In genomic region chr6:134034436-134034835, GRCm38 (mm10) we compare ENCODE assay signal across 8 mouse cellular contexts. TPM values are rescaled to one million over a fixed set of nuclear protein-coding genes. Genes with fewer than 3 reads are reported as not detected.
A peak's percentile ranks its signal among the peaks of the same experiment; 100 is the strongest.
DNase-seq lines count a peak whose midpoint lies in the region; ATAC-seq and TF ChIP-seq lines count a peak whose summit lies in the region.

No protein-coding gene starts in this region.

- H3K4me1 ChIP-seq in kidney, adult 2 months (ENCODE audit: control insufficient read depth, insufficient read depth, low read length) = peaks cover 26% of the 10 kb centered on the region
- H3K4me1 ChIP-seq in forebrain, postnatal 0 days (ENCODE audit: insufficient read depth) = peaks cover 14% of the 10 kb centered on the region; the same call in 1 of the 2 replicates
- peaks cover 25% of the 10 kb centered on the region for H3K4me1 ChIP-seq in limb, embryonic 14.5 days (ENCODE audit: control insufficient read depth, insufficient read depth, low read length)
- peaks cover 31% of the 10 kb centered on the region for H3K4me1 ChIP-seq in stomach, embryonic 14.5 days (ENCODE audit: control insufficient read depth, insufficient read depth, low read length)

- H3K4me2 ChIP-seq in forebrain, postnatal 0 days (ENCODE audit: low read depth) = peak overlapping the region; percentile 75
- H3K4me2 ChIP-seq in limb, embryonic 14.5 days (replicated peaks; ENCODE audit: low read depth, low read length, severe bottlenecking) = peak overlapping the region; percentile 67
- peak overlapping the region; percentile 71 for H3K4me2 ChIP-seq in stomach, embryonic 14.5 days (replicated peaks; ENCODE audit: low read depth, low read length)

- H3K9me3 ChIP-seq in forebrain, postnatal 0 days (ENCODE audit: low read length) = no peaks in the 10 kb centered on the region
- no peaks in the 10 kb centered on the region for H3K9me3 ChIP-seq in limb, embryonic 14.5 days (ENCODE audit: control insufficient read depth, low read length)
- H3K9me3 ChIP-seq in stomach, embryonic 14.5 days (ENCODE audit: control insufficient read depth, low read depth, low read length) = no peaks in the 10 kb centered on the region

- 4% methylated on average over 8 of the region's 8 CpGs for WGBS in kidney, adult 2 months
- WGBS in forebrain, postnatal 0 days = under 1% methylated on average over 8 of the region's 8 CpGs
- 2% methylated on average over 8 of the region's 8 CpGs for WGBS in limb, embryonic 14.5 days
- WGBS in stomach, embryonic 14.5 days = under 1% methylated on average over 8 of the region's 8 CpGs

- no peak for TF ChIP-seq POLR2A in kidney, adult 2 months (IDR thresholded peaks at IDR 0.05; ENCODE audit: low read depth, low read length)
- no peak for TF ChIP-seq POLR2A in limb, embryonic 14.5 days (IDR thresholded peaks at IDR 0.05; ENCODE audit: borderline replicate concordance, extremely low read depth, insufficient read depth, insufficient read length)

- peak overlapping the region; percentile 96 for H3K4me3 ChIP-seq in kidney, adult 2 months (ENCODE audit: insufficient read depth, low read depth, low read length)
- peak overlapping the region; percentile 53 for H3K4me3 ChIP-seq in forebrain, postnatal 0 days (ENCODE audit: low read depth, low read length)
- peak overlapping the region; percentile 71 for H3K4me3 ChIP-seq in limb, embryonic 14.5 days (replicated peaks; ENCODE audit: low read length)
- H3K4me3 ChIP-seq in stomach, embryonic 14.5 days (ENCODE audit: low read depth, low read length) = peak overlapping the region; percentile 84

- no peaks in the 10 kb centered on the region for H3K27me3 ChIP-seq in kidney, adult 2 months (replicated peaks; ENCODE audit: control insufficient read depth, insufficient read depth, low read length)
- H3K27me3 ChIP-seq in forebrain, postnatal 0 days (ENCODE audit: insufficient read depth, low read length) = no peaks in the 10 kb centered on the region
- H3K27me3 ChIP-seq in limb, embryonic 14.5 days (ENCODE audit: control insufficient read depth, insufficient read depth, low read length) = no peaks in the 10 kb centered on the region
- no peaks in the 10 kb centered on the region for H3K27me3 ChIP-seq in stomach, embryonic 14.5 days (ENCODE audit: control insufficient read depth, insufficient read depth, low read length)

- peak overlapping the region; percentile 94 for H3K9ac ChIP-seq in forebrain, postnatal 0 days
- H3K9ac ChIP-seq in limb, embryonic 14.5 days (ENCODE audit: low read depth, low read length, severe bottlenecking) = peak overlapping the region; percentile 98
- H3K9ac ChIP-seq in stomach, embryonic 14.5 days (replicated peaks; ENCODE audit: low read depth, low read length) = peak overlapping the region; percentile 98

- H3K36me3 ChIP-seq in kidney, adult 2 months (ENCODE audit: control insufficient read depth, insufficient read depth, low read length) = no peaks in the 10 kb centered on the region
- no peaks in the 10 kb centered on the region for H3K36me3 ChIP-seq in forebrain, postnatal 0 days (ENCODE audit: insufficient read depth)
- no peaks in the 10 kb centered on the region for H3K36me3 ChIP-seq in limb, embryonic 14.5 days (ENCODE audit: control insufficient read depth, insufficient read depth, low read length)
- no peaks in the 10 kb centered on the region for H3K36me3 ChIP-seq in stomach, embryonic 14.5 days (ENCODE audit: control insufficient read depth, insufficient read depth, low read length)

- peak; percentile 4; the same call in 1 of the 2 replicates for ATAC-seq in forebrain, postnatal 0 days
- ATAC-seq in limb, embryonic 14.5 days (ENCODE audit: low FRiP score, low read depth) = no peak
- no peak for ATAC-seq in stomach, embryonic 14.5 days (ENCODE audit: insufficient number of reproducible peaks, insufficient read depth, low FRiP score, low read depth)

- TF ChIP-seq CTCF in kidney, adult 2 months (conservative IDR thresholded peaks at IDR 0.05; ENCODE audit: insufficient read depth, insufficient read length, low read depth, low read length) = no peak
- TF ChIP-seq CTCF in forebrain, postnatal 0 days (IDR thresholded peaks at IDR 0.05; ENCODE audit: low read depth) = no peak

- H3K27ac ChIP-seq in kidney, adult 2 months (ENCODE audit: insufficient read depth, low read depth, low read length) = peak overlapping the region; percentile 100; the same call in 1 of the 2 replicates
- H3K27ac ChIP-seq in forebrain, postnatal 0 days (ENCODE audit: low read depth, low read length) = peak overlapping the region; percentile 98
- H3K27ac ChIP-seq in limb, embryonic 14.5 days (replicated peaks; ENCODE audit: low read depth, low read length) = peak overlapping the region; percentile 100
- H3K27ac ChIP-seq in stomach, embryonic 14.5 days (ENCODE audit: low read length) = peak overlapping the region; percentile 100

- DNase-seq in kidney, adult 2 months = no peak
- no peak for DNase-seq in kidney, adult 18-20 months
- DNase-seq in adipocyte (ENCODE audit: low spot score) = peak; percentile 40
- no peak for DNase-seq in forebrain, postnatal 0 days
- no peak for DNase-seq in limb, embryonic 14.5 days (ENCODE audit: low spot score)
- DNase-seq in gastrocnemius, adult 8-10 months (ENCODE audit: low spot score in 2 of 2) = no peak
- DNase-seq in layer of hippocampus, adult 8-10 months (ENCODE audit: low spot score in 2 of 2) = no peak

RNA-seq across cellular contexts. Expression of gene Etv6, which starts 1.1 kb away (rescaled TPM):
- polyA plus RNA-seq in kidney, adult 2 months (2012; rRNA removed) = 16.3 and 22.6 TPM in 2 replicates
- total RNA-seq in forebrain, postnatal 0 days (2014; rRNA removed) = 7.1 TPM in 2 replicates
- polyA plus RNA-seq in forebrain, postnatal 0 days (2015; fragmentation: Nextera tagmentation; extraction: Ambion mirVana) = 3.0 and 3.3 TPM in 2 replicates
- polyA plus RNA-seq in limb, embryonic 14.5 days (2012; rRNA removed) = 16.5 and 19.9 TPM in 2 replicates
- polyA plus RNA-seq in limb, embryonic 14.5 days (2014; fragmentation: Nextera tagmentation; extraction: Ambion mirVana) = 13.9 and 14.7 TPM in 2 replicates
- 16.0 and 17.7 TPM in 2 replicates for polyA plus RNA-seq in stomach, embryonic 14.5 days (2014; fragmentation: Nextera tagmentation; extraction: Ambion mirVana)
- 10 to 100 TPM in 1 of 4 experiments, 1 to 10 TPM in 3; 5.1 to 10.3 (median 6.3) TPM for total RNA-seq in gastrocnemius, adult 8-10 months (2022)
- 10 to 100 TPM; 10.7 to 14.7 (median 12.2) TPM for total RNA-seq in layer of hippocampus, adult 8-10 months (2022)
